Mouse (Mus musculus): ENCODE data around the gene Ggnbp2. TPM values are rescaled to one million over a fixed set of nuclear protein-coding genes. Genes with fewer than 3 reads are reported as not detected.

Ggnbp2 gene
- polyA plus RNA-seq, 1 experiment: 44.6 TPM

GRCm38 (mm10) chr11:84821131-84821770 lies 49.4 kb downstream of the Ggnbp2 start:
- no peaks in the 10 kb centered on the region; the same call in 1 of the 2 replicates for H3K4me1 ChIP-seq (replicated peaks; ENCODE audit: control insufficient read depth, insufficient read depth, low read length)
- DNase-seq: no peak
- no peaks in the 10 kb centered on the region for H3K27me3 ChIP-seq (ENCODE audit: control insufficient read depth, insufficient read depth, low read length)
- no peak overlapping the region for H3K27ac ChIP-seq (ENCODE audit: control insufficient read depth, insufficient read depth, low read length)
- 96% methylated on average over 9 of the region's 9 CpGs for WGBS
- no peak for TF ChIP-seq POLR2A (IDR thresholded peaks at IDR 0.05; ENCODE audit: control insufficient read depth, extremely low read depth, insufficient read depth, low read length, poor library complexity)
- TF ChIP-seq CTCF (IDR thresholded peaks at IDR 0.05; ENCODE audit: borderline replicate concordance, control insufficient read depth, extremely low read depth, insufficient read depth, low read length, poor library complexity): no peak
- H3K4me3 ChIP-seq (ENCODE audit: control insufficient read depth, insufficient read depth, low read length): no peak overlapping the region
- no peaks in the 10 kb centered on the region for H3K36me3 ChIP-seq (ENCODE audit: control insufficient read depth, insufficient read depth, low read length)

DNA sequence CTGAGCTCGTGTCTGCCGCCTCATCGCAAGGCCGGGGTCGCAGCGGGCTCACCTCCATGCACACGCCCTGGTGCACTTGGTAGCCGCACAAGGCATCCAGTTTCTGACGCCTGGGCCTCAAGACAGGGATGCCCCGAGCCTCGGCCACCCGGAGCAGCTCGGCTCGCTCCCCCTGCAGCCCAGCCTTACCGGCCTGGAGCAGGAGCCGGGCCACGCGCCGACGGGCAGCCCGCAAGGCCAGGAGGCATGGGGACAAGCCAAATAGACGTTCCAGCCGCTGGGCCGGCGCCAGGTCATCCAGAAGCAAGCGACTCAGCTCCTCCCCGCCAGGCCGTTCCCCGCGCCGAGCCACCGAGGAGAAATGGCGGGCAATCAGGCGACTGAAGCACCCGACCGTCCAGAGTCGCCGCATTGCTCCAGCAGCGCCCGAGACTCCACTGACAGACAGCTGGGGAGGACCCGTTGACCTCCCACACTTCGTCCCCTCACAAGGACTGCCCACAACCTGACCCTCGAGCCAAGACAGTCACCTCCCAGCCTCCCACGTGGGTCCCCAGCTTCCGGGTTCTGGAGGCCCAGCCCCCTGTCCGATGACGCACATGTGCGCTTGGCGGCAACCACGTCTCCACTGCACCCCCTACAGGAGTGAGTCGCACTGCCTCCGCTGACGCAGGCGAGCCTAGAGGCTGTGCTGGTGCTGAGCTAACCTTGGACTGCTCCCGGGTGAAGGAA lies 51.5 kb downstream of the Ggnbp2 start, which contains the start of gene Mrm1:
Gene Mrm1 (minus strand): TSS at position 555 of the 732 bp plus-strand sequence.
- H3K4me1 ChIP-seq (replicated peaks; ENCODE audit: control insufficient read depth, insufficient read depth, low read length): no peaks in the 10 kb centered on the region; the same call in 1 of the 2 replicates
- under 1% methylated on average over 55 of the region's 55 CpGs for WGBS
- H3K36me3 ChIP-seq (ENCODE audit: control insufficient read depth, insufficient read depth, low read length): no peaks in the 10 kb centered on the region
- H3K27me3 ChIP-seq (ENCODE audit: control insufficient read depth, insufficient read depth, low read length): no peaks in the 10 kb centered on the region
- H3K27ac ChIP-seq (ENCODE audit: control insufficient read depth, insufficient read depth, low read length): peak within 1 kb of the TSS; percentile 68
- peak; percentile 96 for DNase-seq
- peak within 1 kb of the TSS; percentile 54 for H3K4me3 ChIP-seq (ENCODE audit: control insufficient read depth, insufficient read depth, low read length)
- TF ChIP-seq POLR2A (IDR thresholded peaks at IDR 0.05; ENCODE audit: control insufficient read depth, extremely low read depth, insufficient read depth, low read length, poor library complexity) (0 out of 2 replicates have a peak, but pooled peaks have one; percentile 49), CTCF (IDR thresholded peaks at IDR 0.05; ENCODE audit: borderline replicate concordance, control insufficient read depth, extremely low read depth, insufficient read depth, low read length, poor library complexity) (peak; percentile 84)

- under 1% methylated on average over 39 of the region's 39 CpGs for WGBS
- no peaks in the 10 kb centered on the region for H3K27me3 ChIP-seq (ENCODE audit: control insufficient read depth, insufficient read depth, low read length)
- H3K36me3 ChIP-seq (ENCODE audit: control insufficient read depth, insufficient read depth, low read length): no peaks in the 10 kb centered on the region
- DNase-seq: peak; percentile 81
- TF ChIP-seq CTCF (IDR thresholded peaks at IDR 0.05; ENCODE audit: borderline replicate concordance, control insufficient read depth, extremely low read depth, insufficient read depth, low read length, poor library complexity) (peak; percentile 37; the same call in 1 of the 2 replicates), POLR2A (IDR thresholded peaks at IDR 0.05; ENCODE audit: control insufficient read depth, extremely low read depth, insufficient read depth, low read length, poor library complexity) (0 out of 2 replicates have a peak, but pooled peaks have one; percentile 17)
- H3K27ac ChIP-seq (ENCODE audit: control insufficient read depth, insufficient read depth, low read length): peak overlapping the region; percentile 68
- peak overlapping the region; percentile 54 for H3K4me3 ChIP-seq (ENCODE audit: control insufficient read depth, insufficient read depth, low read length)
- H3K4me1 ChIP-seq (replicated peaks; ENCODE audit: control insufficient read depth, insufficient read depth, low read length): no peaks in the 10 kb centered on the region; the same call in 1 of the 2 replicates
These were observed 52.3 kb downstream of the Ggnbp2 start for GRCm38 (mm10) chr11:84818085-84818960.

DNA sequence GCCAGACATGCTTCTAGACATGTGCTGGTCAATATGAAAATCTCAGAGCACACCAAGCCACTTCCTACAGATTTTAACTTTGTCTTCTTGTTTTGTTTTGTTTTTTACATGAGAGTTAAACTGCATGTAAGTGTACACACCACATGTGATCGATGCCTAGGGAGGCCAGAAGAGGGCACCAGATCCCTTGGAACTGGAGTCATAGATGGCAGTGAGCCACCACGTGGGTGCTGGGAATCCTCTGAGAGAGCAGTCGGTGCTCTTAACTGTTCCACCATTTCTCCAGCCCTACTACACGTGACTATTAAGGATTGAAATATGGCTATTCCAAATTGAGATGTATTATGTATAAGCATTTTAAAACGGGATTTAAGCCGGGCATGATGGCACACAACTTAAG lies 53.3 kb downstream of the Ggnbp2 start:
- Histone ChIP-seq H3K27me3 (ENCODE audit: control insufficient read depth, insufficient read depth, low read length) (no peaks in the 10 kb centered on the region), H3K27ac (ENCODE audit: control insufficient read depth, insufficient read depth, low read length) (no peak overlapping the region), H3K4me1 (replicated peaks; ENCODE audit: control insufficient read depth, insufficient read depth, low read length) (no peaks in the 10 kb centered on the region; the same call in 1 of the 2 replicates), H3K4me3 (ENCODE audit: control insufficient read depth, insufficient read depth, low read length) (no peak overlapping the region), H3K36me3 (ENCODE audit: control insufficient read depth, insufficient read depth, low read length) (no peaks in the 10 kb centered on the region)
- 93% methylated on average over 6 of the region's 6 CpGs for WGBS
- DNase-seq: no peak
- TF ChIP-seq CTCF (IDR thresholded peaks at IDR 0.05; ENCODE audit: borderline replicate concordance, control insufficient read depth, extremely low read depth, insufficient read depth, low read length, poor library complexity) (no peak), POLR2A (IDR thresholded peaks at IDR 0.05; ENCODE audit: control insufficient read depth, extremely low read depth, insufficient read depth, low read length, poor library complexity) (no peak)

- Histone ChIP-seq H3K4me1 (replicated peaks; ENCODE audit: control insufficient read depth, insufficient read depth, low read length) (no peaks in the 10 kb centered on the region), H3K36me3 (ENCODE audit: control insufficient read depth, insufficient read depth, low read length) (no peaks in the 10 kb centered on the region)
- DNase-seq: peak; percentile 74
These were observed 56.7 kb downstream of the Ggnbp2 start for GRCm38 (mm10) chr11:84813724-84814510.

More at GRCm38 (mm10) chr11:84813724-84814510, 56.7 kb downstream of the Ggnbp2 start:
- 72% methylated on average over 13 of the region's 13 CpGs for WGBS
- Histone ChIP-seq H3K27ac (ENCODE audit: control insufficient read depth, insufficient read depth, low read length) (no peak overlapping the region), H3K27me3 (ENCODE audit: control insufficient read depth, insufficient read depth, low read length) (no peaks in the 10 kb centered on the region), H3K4me3 (ENCODE audit: control insufficient read depth, insufficient read depth, low read length) (no peak overlapping the region)
- TF ChIP-seq CTCF (IDR thresholded peaks at IDR 0.05; ENCODE audit: borderline replicate concordance, control insufficient read depth, extremely low read depth, insufficient read depth, low read length, poor library complexity): peak; percentile 91; the same call in 1 of the 2 replicates
- TF ChIP-seq POLR2A (IDR thresholded peaks at IDR 0.05; ENCODE audit: control insufficient read depth, extremely low read depth, insufficient read depth, low read length, poor library complexity): no peak
